Mouse (Mus musculus): ENCODE results near the gene Kcnh2. TPM values are rescaled to one million over a fixed set of nuclear protein-coding genes. Genes with fewer than 3 reads are reported as not detected.
"Not testable (repeated sequence)": the region's sequence is repeated elsewhere in the genome, so short reads cannot be mapped to it uniquely, and the experiment has no call there.

Kcnh2 gene
- total RNA-seq (2015; ENCODE audit: low replicate concordance) = not detected in 2 replicates
- 0.14 TPM in 1 of 2 replicates, not detected in the other for total RNA-seq (2017; ENCODE audit: low replicate concordance)

GRCm38 (mm10) chr5:24351278-24351677, at the start of gene Kcnh2:
Gene Kcnh2, minus strand, starts transcription at chr5:24351604.
- no peak for ATAC-seq (replicated peaks; ENCODE audit: low FRiP score, poor library complexity, severe bottlenecking)

DNA sequence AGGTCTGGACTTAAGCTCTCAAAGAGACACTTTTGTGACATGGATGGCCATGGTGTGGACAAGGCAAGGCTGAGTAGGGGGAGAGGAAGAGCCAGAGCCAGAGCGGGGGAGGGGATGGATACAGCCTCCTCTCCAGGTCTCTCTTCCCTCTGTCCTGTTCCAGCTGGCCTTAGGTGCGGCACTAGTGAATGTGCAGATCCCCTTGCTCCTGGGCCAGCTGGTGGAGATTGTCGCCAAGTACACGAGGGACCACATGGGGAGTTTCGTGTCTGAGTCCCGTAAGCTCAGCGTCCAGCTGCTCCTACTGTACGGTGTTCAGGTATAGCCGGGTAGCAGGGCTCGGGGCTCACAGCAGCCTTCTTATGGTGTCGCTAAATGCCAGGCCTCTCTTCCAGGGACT, 49.0 kb upstream of the Kcnh2 start:
- ATAC-seq (replicated peaks; ENCODE audit: low FRiP score, poor library complexity, severe bottlenecking) = no peak

GRCm38 (mm10) chr5:24399686-24400085, 48.3 kb upstream of the Kcnh2 start:
- ATAC-seq (replicated peaks; ENCODE audit: low FRiP score, poor library complexity, severe bottlenecking) = no peak

DNA sequence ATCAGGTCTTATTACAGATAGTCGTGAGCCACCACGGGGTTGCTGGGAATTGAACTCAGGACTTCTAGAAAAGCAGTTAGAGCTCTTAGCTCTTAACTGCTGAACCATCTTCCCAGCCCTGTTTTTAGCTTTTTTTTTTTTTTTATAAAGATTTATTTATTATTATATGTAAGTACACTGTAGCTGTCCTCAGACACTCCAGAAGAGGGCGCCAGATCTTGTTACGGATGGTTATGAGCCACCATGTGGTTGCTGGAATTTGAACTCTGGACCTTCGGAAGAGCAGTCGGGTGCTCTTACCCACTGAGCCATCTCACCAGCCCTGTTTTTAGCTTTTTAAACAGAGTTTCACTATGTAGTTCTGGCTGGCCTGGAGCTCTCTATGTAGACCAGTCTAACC, 44.9 kb upstream of the Kcnh2 start:
- ATAC-seq (replicated peaks; ENCODE audit: low FRiP score, poor library complexity, severe bottlenecking) = not testable (repeated sequence)

GRCm38 (mm10) chr5:24394165-24394894, 42.9 kb upstream of the Kcnh2 start:
- ATAC-seq (replicated peaks; ENCODE audit: low FRiP score, poor library complexity, severe bottlenecking) = peak; percentile 94

DNA sequence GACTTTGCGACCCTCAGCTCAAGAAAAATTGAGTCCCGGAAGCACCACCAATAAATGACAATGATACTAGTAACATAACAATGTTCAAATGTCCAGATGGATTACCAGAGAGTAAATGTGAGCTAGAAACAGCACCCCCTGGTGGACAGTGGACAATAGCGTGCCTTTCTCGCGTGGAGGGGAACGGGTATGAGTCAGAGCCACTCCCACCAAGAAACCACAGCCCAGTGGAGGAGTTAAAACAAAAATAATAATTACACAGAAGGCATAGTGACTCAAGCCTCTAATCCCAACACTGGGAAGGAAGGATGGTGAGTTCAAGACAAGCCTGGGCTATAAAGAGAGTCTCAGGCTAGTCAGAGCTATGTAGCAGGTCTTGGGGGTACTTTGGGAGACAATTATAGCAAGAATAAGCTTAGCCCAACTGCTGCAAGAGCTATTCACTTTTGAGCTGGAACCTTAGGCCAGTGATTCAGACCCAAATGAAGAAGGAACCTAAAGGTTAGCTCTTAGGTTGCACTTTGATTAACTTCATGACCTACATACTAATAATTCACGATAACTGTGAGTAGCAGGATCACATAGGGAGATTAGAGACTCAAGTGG, 42.1 kb upstream of the Kcnh2 start, which contains the start of gene Abcb8:
Abcb8 (plus strand) TSS at position 272 of the 606 bp plus-strand sequence.
- ATAC-seq (replicated peaks; ENCODE audit: low FRiP score, poor library complexity, severe bottlenecking) = peak; percentile 70

- ATAC-seq (replicated peaks; ENCODE audit: low FRiP score, poor library complexity, severe bottlenecking) = no peak
These were observed 41.3 kb upstream of the Kcnh2 start for GRCm38 (mm10) chr5:24392724-24393123.

DNA sequence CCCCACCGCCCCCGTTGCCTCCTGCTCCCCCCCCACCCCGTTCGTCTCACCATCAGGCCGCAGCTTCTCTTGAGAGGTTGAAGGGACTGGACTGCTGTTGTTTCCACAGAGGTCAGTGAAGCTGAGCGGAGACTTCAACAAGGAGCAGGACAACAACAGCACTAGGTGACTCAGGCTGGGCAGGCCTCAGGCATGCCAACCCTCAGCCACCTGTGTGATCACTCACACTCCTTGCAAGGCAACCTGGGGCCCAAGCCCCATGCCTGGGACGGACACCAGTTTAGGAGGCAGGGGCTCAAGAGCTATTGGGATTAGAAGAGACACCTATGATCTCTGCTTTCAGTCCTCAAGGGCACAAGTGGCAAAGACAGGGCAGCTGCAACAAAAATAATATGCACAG, 40.5 kb upstream of the Kcnh2 start, which contains the start of gene Atg9b:
Atg9b (minus strand) TSS at position 280 of the 400 bp plus-strand sequence.
- no peak for ATAC-seq (replicated peaks; ENCODE audit: low FRiP score, poor library complexity, severe bottlenecking)

DNA sequence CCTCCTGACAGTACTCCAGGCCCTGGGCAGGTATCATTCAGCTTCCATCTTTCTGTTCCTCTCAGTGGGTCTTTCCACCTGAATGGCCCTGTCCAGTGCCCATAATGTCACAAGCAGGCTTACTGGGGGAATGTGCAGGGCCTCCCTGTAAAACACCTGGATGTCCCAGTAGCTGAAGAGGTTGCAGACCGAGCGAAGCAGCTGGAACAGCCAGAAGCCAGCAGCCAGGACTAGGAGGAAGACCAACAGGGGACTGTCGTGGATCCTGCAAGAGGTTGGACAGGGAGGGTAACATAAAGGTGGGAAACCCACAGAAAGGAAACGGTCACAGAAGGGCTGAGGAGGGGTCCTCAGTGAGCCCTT, 38.2 kb upstream of the Kcnh2 start:
- no peak for ATAC-seq (replicated peaks; ENCODE audit: low FRiP score, poor library complexity, severe bottlenecking)

DNA sequence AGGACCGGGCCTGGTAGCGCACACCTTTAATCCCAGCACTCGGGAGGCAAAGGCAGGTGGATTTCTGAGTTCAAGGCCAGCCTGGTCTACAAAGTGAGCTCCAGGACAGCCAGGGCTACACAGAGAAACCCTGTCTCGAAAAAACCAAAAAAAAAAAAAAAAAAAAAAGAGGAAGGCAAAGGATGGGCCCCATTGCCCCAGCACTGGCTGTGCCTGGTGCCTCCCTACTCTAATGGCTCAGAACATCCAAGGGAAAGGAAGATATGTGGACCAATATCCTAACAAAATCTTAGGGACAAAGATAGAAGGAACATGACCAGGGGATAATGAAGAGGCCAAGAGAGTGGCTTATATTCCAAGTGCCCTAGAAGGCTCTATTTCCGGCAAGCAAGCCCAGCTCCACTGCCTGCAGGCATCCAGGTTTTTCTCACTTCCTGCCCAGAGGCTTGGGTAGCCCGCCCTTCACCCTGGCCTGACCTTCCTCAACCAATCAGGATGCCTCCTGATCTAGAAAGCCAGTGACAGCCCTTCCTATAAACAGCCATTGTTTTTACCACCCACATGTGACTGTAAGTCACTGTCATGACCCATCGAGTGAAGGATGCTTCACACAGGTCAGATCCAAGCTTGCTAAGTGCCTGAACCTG, 37.7 kb upstream of the Kcnh2 start:
- ATAC-seq (replicated peaks; ENCODE audit: low FRiP score, poor library complexity, severe bottlenecking) = no peak

DNA sequence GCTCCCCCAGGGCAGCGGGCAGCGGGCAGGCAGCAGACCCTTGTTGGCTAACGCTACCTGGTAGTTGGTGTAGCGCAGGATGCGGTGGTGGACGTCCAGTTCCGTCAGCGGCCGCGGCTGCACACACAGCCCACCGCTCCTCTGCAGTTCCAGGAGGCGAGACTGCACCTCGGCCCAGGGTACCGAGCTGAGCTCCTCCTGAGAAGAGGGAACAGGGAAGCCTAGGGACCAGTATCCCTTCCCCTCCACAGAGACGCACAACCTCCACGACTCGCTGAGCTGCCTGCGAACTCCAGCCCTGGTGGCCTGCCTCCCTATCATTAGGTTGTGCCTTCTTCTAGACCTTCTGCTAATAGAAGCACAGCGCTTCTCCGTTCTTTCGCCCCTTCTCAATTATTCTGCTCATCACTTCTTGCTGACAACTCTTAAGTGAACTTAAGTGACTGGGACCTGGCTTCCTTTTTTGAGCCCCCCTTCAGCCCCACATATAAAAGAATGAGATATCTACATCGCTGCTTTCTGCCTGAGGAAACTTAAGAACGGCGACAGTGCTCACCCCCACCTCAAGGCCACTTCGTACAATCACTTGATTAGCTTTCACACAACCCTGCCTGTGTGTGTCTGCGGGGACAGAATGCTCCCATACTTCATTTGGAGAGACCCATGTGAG, 37.0 kb upstream of the Kcnh2 start:
- ATAC-seq (replicated peaks; ENCODE audit: low FRiP score, poor library complexity, severe bottlenecking) = no peak

GRCm38 (mm10) chr5:24387264-24388241, 36.1 kb upstream of the Kcnh2 start:
- ATAC-seq (replicated peaks; ENCODE audit: low FRiP score, poor library complexity, severe bottlenecking) = no peak

DNA sequence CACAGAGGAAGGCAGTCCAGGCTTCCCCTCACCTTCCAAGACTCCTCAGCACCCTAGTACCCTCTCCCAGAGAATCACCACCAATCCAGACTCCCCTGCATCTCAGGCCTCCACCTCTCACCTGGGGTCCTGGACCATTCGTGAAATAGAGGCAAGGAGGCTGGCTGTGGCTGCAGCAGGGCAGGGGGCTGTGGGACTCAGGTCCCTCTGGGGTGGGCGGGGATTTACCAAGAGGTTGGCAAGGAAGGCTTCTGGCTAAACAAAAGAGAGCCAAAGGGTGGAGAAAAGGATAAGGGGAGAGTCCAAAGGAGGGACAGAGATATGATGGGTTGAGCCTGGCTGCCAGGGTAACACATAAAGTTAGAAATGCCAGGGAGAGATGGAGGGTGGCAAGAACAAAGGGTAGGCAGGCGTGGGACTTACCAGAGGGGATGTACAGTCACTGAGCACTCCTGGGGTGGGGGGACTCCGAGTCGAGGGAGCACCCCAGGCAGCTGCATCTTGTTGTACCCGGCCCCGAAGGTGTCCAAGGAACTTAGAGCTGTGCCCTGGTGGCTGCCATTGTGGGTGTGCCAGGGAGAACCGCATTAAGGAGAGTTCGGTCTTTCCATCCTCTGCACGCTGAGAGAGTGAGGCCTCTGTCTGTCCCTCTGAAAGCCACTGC, 34.6 kb upstream of the Kcnh2 start:
- ATAC-seq (replicated peaks; ENCODE audit: low FRiP score, poor library complexity, severe bottlenecking) = no peak

DNA sequence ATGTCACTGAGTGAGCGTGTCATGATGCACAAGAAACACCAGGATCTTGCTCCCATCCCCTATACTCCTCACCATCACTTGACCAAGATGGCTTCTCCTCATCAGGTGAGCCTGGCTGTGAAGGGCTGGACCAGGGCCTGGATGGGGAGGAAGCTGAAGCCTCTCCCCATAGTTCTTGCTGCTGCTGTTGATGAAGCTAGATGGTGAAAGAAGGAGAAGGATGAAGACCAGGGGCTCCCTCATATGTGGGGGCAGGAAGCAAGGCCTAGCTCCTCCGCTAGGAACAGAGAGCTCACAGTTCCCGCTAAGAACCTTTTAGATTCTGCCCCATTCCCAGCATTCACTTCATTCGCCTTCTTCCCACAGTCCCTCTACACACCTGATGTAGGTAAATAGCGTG, 34.0 kb upstream of the Kcnh2 start:
- ATAC-seq (replicated peaks; ENCODE audit: low FRiP score, poor library complexity, severe bottlenecking) = no peak

GRCm38 (mm10) chr5:24384407-24384806, 33.0 kb upstream of the Kcnh2 start:
- ATAC-seq (replicated peaks; ENCODE audit: low FRiP score, poor library complexity, severe bottlenecking) = no peak

DNA sequence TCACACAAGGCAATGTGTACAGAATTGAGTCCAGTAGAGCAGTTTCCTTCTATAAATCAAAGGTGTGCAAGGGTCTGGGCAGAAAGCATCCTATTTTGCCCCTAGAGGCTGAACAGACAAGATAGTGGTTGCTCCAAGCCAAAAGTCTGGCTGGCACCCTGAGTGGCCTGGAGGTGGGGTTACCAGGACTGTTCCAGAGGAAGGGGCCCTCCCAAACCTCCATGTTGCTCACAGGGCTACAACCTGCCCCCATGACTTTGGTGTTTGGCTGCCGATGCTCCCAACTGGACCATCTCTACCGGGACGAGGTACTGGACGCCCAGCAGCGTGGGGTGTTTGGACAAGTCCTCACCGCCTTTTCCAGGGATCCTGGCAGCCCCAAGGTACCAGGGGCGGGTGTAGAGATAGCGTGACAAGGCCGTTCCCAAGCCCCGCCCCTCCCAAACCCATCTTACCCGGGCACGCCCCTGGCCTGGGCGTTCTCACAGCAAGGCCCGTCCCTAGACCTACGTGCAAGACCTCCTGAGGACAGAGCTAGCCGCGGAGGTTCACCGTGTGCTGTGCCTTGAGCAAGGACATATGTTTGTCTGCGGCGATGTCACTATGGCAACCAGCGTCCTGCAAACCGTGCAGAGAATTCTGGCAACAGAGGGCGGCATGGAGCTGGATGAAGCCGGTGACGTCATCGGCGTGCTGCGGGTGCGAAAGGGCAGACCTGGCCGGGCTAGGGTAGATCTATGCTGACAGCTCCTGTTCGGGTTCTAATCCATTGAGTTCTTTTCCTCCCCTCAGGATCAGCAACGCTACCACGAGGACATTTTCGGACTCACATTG, 31.8 kb upstream of the Kcnh2 start:
- ATAC-seq (replicated peaks; ENCODE audit: low FRiP score, poor library complexity, severe bottlenecking) = peak; percentile 84

- ATAC-seq (replicated peaks; ENCODE audit: low FRiP score, poor library complexity, severe bottlenecking) = no peak
These were observed 30.6 kb upstream of the Kcnh2 start for GRCm38 (mm10) chr5:24381988-24382387.

GRCm38 (mm10) chr5:24381486-24381885, 30.1 kb upstream of the Kcnh2 start:
- ATAC-seq (replicated peaks; ENCODE audit: low FRiP score, poor library complexity, severe bottlenecking) = no peak
